Mouse (Mus musculus) ES-E14 (cell line): Measurements from ENCODE around the gene Bbs12. TPM values are rescaled to one million over a fixed set of nuclear protein-coding genes. Genes with fewer than 3 reads are reported as not detected.

Experiments used
- DNase-seq: peaks from one replicate; pipeline ENCODE4 v3.0.0-alpha.2; 2013; ENCODE audit warnings: low read depth, low spot score
- H3K27ac ChIP-seq: 2 replicates; pipeline ENCODE4 v1.5.1; 2012; ENCODE audit warnings: low read depth, mild to moderate bottlenecking, low read length, moderate library complexity, mixed read lengths; ENCODE audit not compliant: poor library complexity, insufficient read depth, severe bottlenecking
- H3K36me3 ChIP-seq: 2 replicates; pipeline ENCODE4 v1.6.1; 2012; ENCODE audit warnings: mild to moderate bottlenecking, low read length, moderate library complexity, mixed read lengths; ENCODE audit not compliant: control insufficient read depth, poor library complexity, insufficient read depth, severe bottlenecking
- H3K4me1 ChIP-seq, 2 experiments: fragments of 150-350 bp in 1 of 2; sonication (generic) in 1 of 2; 2 replicates each; pipeline ENCODE4 v1.6.1; 2012; ENCODE audit warnings: low read length in 2 of 2, mild to moderate bottlenecking in 1 of 2, mixed read lengths in 1 of 2; ENCODE audit not compliant: control insufficient read depth in 2 of 2, insufficient read depth in 2 of 2, poor library complexity in 1 of 2
- H3K4me3 ChIP-seq, 2 experiments: fragments of 150-350 bp in 1 of 2; sonication (generic) in 1 of 2; 2 replicates each; pipeline ENCODE4 v1.5.1; 2012; ENCODE audit warnings: low read length in 2 of 2, low read depth in 1 of 2, mild to moderate bottlenecking in 1 of 2, mixed read lengths in 1 of 2; ENCODE audit not compliant: insufficient read depth in 1 of 2, poor library complexity in 1 of 2, severe bottlenecking in 1 of 2
- H3K9ac ChIP-seq: 2 replicates; pipeline ENCODE4 v1.6.1; 2012; ENCODE audit warnings: low read depth, mild to moderate bottlenecking, low read length, mixed read lengths; ENCODE audit not compliant: poor library complexity, insufficient read depth, severe bottlenecking
- H3K9me3 ChIP-seq: fragments of 150-350 bp; sonication (generic); 2 replicates; pipeline ENCODE4 v1.6.1; 2012; ENCODE audit warnings: low read depth, mild to moderate bottlenecking, low read length; ENCODE audit not compliant: control insufficient read depth, insufficient read depth
- CHD2 ChIP-seq: IDR thresholded peaks from 2 replicates; pipeline ENCODE4 v1.6.1; 2014; ENCODE audit warnings: mild to moderate bottlenecking, low read depth, low read length, inconsistent platforms
- HCFC1 ChIP-seq: IDR thresholded peaks from 2 replicates; pipeline ENCODE4 v1.6.1; 2012; ENCODE audit warnings: low read length, inconsistent platforms, borderline replicate concordance; ENCODE audit not compliant: insufficient read depth
- MAFK ChIP-seq: IDR thresholded peaks from 2 replicates; pipeline ENCODE4 v1.6.1; 2014; ENCODE audit warnings: mild to moderate bottlenecking, low read depth, low read length, inconsistent platforms; ENCODE audit not compliant: insufficient read depth
- ZC3H11A ChIP-seq: IDR thresholded peaks from 2 replicates; pipeline ENCODE4 v1.6.1; 2012; ENCODE audit warnings: low read depth, mild to moderate bottlenecking, inconsistent platforms, low read length, borderline replicate concordance
- ZNF384 ChIP-seq: IDR thresholded peaks from 2 replicates; pipeline ENCODE4 v1.6.1; 2012; ENCODE audit warnings: low read depth, low read length, inconsistent platforms
- in situ Hi-C, 2 experiments: fragments of 600-800 bp; cut with MboI; formaldehyde crosslinking; loops; one replicate each; pipeline ENCODE4 v1.15.1; 2025; ENCODE audit warnings: low sequenced_read_pairs in 2 of 2, inconsistent platforms in 1 of 2; ENCODE audit not compliant: unreplicated experiment in 2 of 2
- total RNA-seq: library from RNA; depleted of rRNA; stranded (reverse); fragments of 300-350 nt; gene quantifications from 2 replicates; pipeline ENCODE4 v1.2.3, GENCODE M21; 2012

The Bbs12 gene
- total RNA-seq, 1 experiment: 7.1 TPM

GRCm38 (mm10) chr3:37289237-37289636 lies 23.1 kb upstream of the Bbs12 start:
- in situ Hi-C loops: no loop called here

GRCm38 (mm10) chr3:37290881-37291541 lies 21.3 kb upstream of the Bbs12 start:
- no peak overlapping the region for H3K27ac ChIP-seq

More at GRCm38 (mm10) chr3:37289237-37289636, 23.1 kb upstream of the Bbs12 start:
- Histone ChIP-seq H3K9me3 (no peaks in the 10 kb centered on the region), H3K36me3 (no peaks in the 10 kb centered on the region), H3K9ac (no peak overlapping the region), H3K4me1 (no peaks in the 10 kb centered on the region), H3K4me3 (no peak overlapping the region), H3K27ac (no peak overlapping the region)
- DNase-seq: no peak
- TF ChIP-seq CHD2 (no peak), HCFC1 (no peak), ZC3H11A (no peak), ZNF384 (no peak), MAFK (no peak)

GRCm38 (mm10) chr3:37291929-37292328 lies 20.4 kb upstream of the Bbs12 start:
- Histone ChIP-seq H3K4me1 (no peaks in the 10 kb centered on the region), H3K27ac (no peak overlapping the region), H3K4me3 (no peak overlapping the region), H3K9me3 (no peaks in the 10 kb centered on the region), H3K9ac (no peak overlapping the region), H3K36me3 (no peaks in the 10 kb centered on the region)
- no peak for DNase-seq
- in situ Hi-C loops: no loop called here
- no peak for TF ChIP-seq ZC3H11A
- no peak for TF ChIP-seq CHD2
- no peak for TF ChIP-seq MAFK
- TF ChIP-seq ZNF384: no peak
- no peak for TF ChIP-seq HCFC1

More at GRCm38 (mm10) chr3:37290881-37291541, 21.3 kb upstream of the Bbs12 start:
- H3K4me3 ChIP-seq: no peak overlapping the region
- no peak overlapping the region for H3K9ac ChIP-seq
- TF ChIP-seq CHD2 (no peak), HCFC1 (no peak), MAFK (no peak), ZNF384 (no peak), ZC3H11A (no peak)
- no peaks in the 10 kb centered on the region for H3K4me1 ChIP-seq
- in situ Hi-C loops: no loop called here
- H3K36me3 ChIP-seq: no peaks in the 10 kb centered on the region
- no peak for DNase-seq
- H3K9me3 ChIP-seq: no peaks in the 10 kb centered on the region

GRCm38 (mm10) chr3:37292654-37293053 lies 19.7 kb upstream of the Bbs12 start:
- no peak overlapping the region for H3K9ac ChIP-seq
- in situ Hi-C loops: no loop called here
- H3K36me3 ChIP-seq: no peaks in the 10 kb centered on the region
- H3K4me3 ChIP-seq: no peak overlapping the region
- H3K27ac ChIP-seq: no peak overlapping the region
- H3K9me3 ChIP-seq: no peaks in the 10 kb centered on the region
- TF ChIP-seq ZNF384 (no peak), ZC3H11A (no peak), MAFK (no peak), HCFC1 (no peak), CHD2 (no peak)
- no peak for DNase-seq
- H3K4me1 ChIP-seq: no peaks in the 10 kb centered on the region

- Histone ChIP-seq H3K4me1 (peaks cover 2 to 3% of the 10 kb centered on the region in 2 experiments; a peak in 2 of 4 replicates), H3K36me3 (no peaks in the 10 kb centered on the region), H3K9me3 (no peaks in the 10 kb centered on the region), H3K27ac (no peak overlapping the region), H3K4me3 (no peak overlapping the region), H3K9ac (no peak overlapping the region)
- no peak for TF ChIP-seq MAFK
- no peak for TF ChIP-seq CHD2
- no peak for TF ChIP-seq ZC3H11A
- TF ChIP-seq ZNF384: no peak
- DNase-seq: no peak
- in situ Hi-C loops: no loop called here
These were observed 12.9 kb upstream of the Bbs12 start for GRCm38 (mm10) chr3:37299470-37299869.
